Mouse (Mus musculus): ENCODE data around the gene Ugt1a7c.

DNA sequence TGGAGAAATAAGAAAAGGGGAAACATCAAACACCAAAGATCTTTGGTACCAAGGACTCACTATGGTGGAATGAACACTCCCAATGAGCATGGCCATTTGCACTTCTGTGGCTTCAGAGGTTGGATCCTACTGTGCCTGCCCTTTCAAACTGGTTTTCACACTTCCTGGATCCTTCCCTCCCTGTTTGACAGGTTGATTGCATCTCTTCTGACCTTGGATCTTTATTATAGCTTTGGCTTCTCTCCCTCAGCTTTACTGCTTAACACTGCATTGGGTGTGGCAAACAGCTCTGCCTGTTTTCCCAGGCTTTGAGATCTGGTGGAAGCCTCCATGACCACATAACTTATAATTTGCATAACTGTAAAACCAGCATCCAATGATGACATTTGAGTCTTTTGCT, 125.5 kb downstream of the Ugt1a7c start:
- TF ChIP-seq CTCF (IDR thresholded peaks at IDR 0.05; ENCODE audit: low read depth, low read length) (no peak), POLR2A (IDR thresholded peaks at IDR 0.05; ENCODE audit: borderline replicate concordance, low read depth, low read length) (no peak)

Data from bone marrow macrophage, adult 2 months (primary cell).